Mouse (Mus musculus) embryo, embryonic 10.5 days (tissue): ENCODE measurements around the gene Vmn1r175.
"Not testable (repeated sequence)": the region's sequence is repeated elsewhere in the genome, so short reads cannot be mapped to it uniquely, and the experiment has no call there.

Experiments
- DNase-seq: peaks from one replicate; pipeline ENCODE4 v3.0.0-alpha.2; 2015; ENCODE audit warnings: low spot score

Vmn1r175 gene

GRCm38 (mm10) chr7:23810543-23810942 is at the start of gene Vmn1r175:
Vmn1r175 (minus strand) TSS chr7:23810643.
- DNase-seq: not testable (repeated sequence)

- not testable (repeated sequence) for DNase-seq
Measured at GRCm38 (mm10) chr7:23837272-23837671, 26.8 kb upstream of the Vmn1r175 start, which contains the start of gene Vmn1r176. Vmn1r176 (minus strand) TSS chr7:23837372.

- DNase-seq: no peak
Measured at GRCm38 (mm10) chr7:23784526-23784925, 25.9 kb downstream of the Vmn1r175 start.
